Mouse (Mus musculus) forebrain, embryonic 10.5 days (tissue): Measurements from ENCODE around the gene Prps1l3. TPM values are rescaled to one million over a fixed set of nuclear protein-coding genes. Genes with fewer than 3 reads are reported as not detected.

Source experiments
- DNase-seq: peaks from one replicate; pipeline ENCODE4 v3.0.0-alpha.2; 2017; ENCODE audit warnings: low spot score; ENCODE audit errors: extremely low spot score
- H3K27ac ChIP-seq: fragments of 300-500 bp; sonication (generic); 2 replicates; pipeline ENCODE4 v1.5.1; 2016; ENCODE audit warnings: mild to moderate bottlenecking
- H3K27me3 ChIP-seq: fragments of 300-500 bp; sonication (generic); 2 replicates; pipeline ENCODE4 v1.6.1; 2016; ENCODE audit warnings: mild to moderate bottlenecking; ENCODE audit not compliant: poor library complexity, severe bottlenecking
- H3K36me3 ChIP-seq: fragments of 300-500 bp; sonication (generic); replicated peaks from 2 replicates; pipeline ENCODE4 v1.6.1; 2016; ENCODE audit warnings: mild to moderate bottlenecking, moderate library complexity
- H3K4me1 ChIP-seq: fragments of 300-500 bp; sonication (generic); 2 replicates; pipeline ENCODE4 v1.6.1; 2016
- H3K4me3 ChIP-seq: fragments of 300-500 bp; sonication (generic); 2 replicates; pipeline ENCODE4 v1.5.1; 2016; ENCODE audit warnings: mild to moderate bottlenecking, moderate library complexity
- H3K9me3 ChIP-seq: fragments of 300-500 bp; sonication (generic); 2 replicates; pipeline ENCODE4 v1.6.1; 2016; ENCODE audit warnings: mild to moderate bottlenecking, moderate library complexity
- WGBS: fragments of 180-500 bp; shearing (Covaris S2); methylation state at CpG from one replicate; pipeline ENCODE4 v1.1.7; 2016; 5-methylcytosine and 5-hydroxymethylcytosine counted together
- polyA plus RNA-seq: library from polyadenylated mRNA; unstranded; fragments of >200 nt; fragmentation: Nextera tagmentation; extraction: Ambion mirVana; gene quantifications from 2 replicates; pipeline ENCODE4 v1.2.1, GENCODE M21; 2016

Gene Prps1l3
- polyA plus RNA-seq, 1 experiment from 2014 or later: 86.6 TPM

- Histone ChIP-seq H3K27ac (no peak overlapping the region), H3K36me3 (no peaks in the 10 kb centered on the region), H3K9me3 (no peaks in the 10 kb centered on the region), H3K4me3 (no peak overlapping the region), H3K27me3 (no peaks in the 10 kb centered on the region), H3K4me1 (no peaks in the 10 kb centered on the region)
- WGBS: 47% methylated on average over 3 of the region's 3 CpGs
- no peak for DNase-seq
Observed at GRCm38 (mm10) chr12:57281155-57282114, 51.2 kb downstream of the Prps1l3 start.

GRCm38 (mm10) chr12:57285303-57286059, 55.3 kb downstream of the Prps1l3 start:
- no peaks in the 10 kb centered on the region for H3K27me3 ChIP-seq
- H3K4me3 ChIP-seq: no peak overlapping the region
- H3K9me3 ChIP-seq: no peaks in the 10 kb centered on the region
- no peaks in the 10 kb centered on the region for H3K4me1 ChIP-seq
- no peaks in the 10 kb centered on the region for H3K36me3 ChIP-seq
- no peak overlapping the region for H3K27ac ChIP-seq
- 86% methylated on average over 5 of the region's 5 CpGs for WGBS
- DNase-seq: no peak

Other genes starting within 250 kb of the Prps1l3 start
- 3.9 and 5.1 TPM in 2 replicates for gene Slc25a21, start 32.9 kb upstream of the Prps1l3 start, polyA plus RNA-seq
- 8.2 and 9.4 TPM in 2 replicates for gene Mipol1, start within 50 bp of the Prps1l3 start, polyA plus RNA-seq